Mouse (Mus musculus): ENCODE data around the gene Fam92b. TPM values are rescaled to one million over a fixed set of nuclear protein-coding genes. Genes with fewer than 3 reads are reported as not detected.

Gene Fam92b
- polyA plus RNA-seq, 1 experiment: not detected

DNA sequence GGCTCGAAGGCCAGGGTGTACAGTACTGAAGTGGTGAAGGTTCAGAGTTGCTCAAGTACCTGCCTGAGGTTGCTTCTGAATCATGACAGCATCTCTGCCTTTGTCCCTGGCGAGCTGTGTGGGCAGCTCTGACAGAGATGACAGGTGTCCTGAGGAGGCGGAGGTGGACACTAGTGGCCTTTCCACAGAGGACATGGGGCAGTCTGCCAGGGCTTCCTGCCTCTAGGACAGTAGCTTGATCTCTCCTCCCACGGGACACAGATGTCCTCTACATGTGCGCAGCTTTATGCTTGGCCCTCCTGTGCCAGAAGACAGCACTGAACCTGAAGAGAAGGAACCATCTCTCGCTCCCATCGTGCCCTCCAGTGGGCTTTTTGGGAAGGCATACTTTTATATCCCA lies 44.1 kb downstream of the Fam92b start:
- H3K4me3 ChIP-seq (ENCODE audit: insufficient read depth, low read depth, low read length): no peak overlapping the region
- WGBS: 74% methylated on average over 7 of the region's 7 CpGs
- peaks cover 48% of the 10 kb centered on the region for H3K4me1 ChIP-seq (ENCODE audit: control insufficient read depth, insufficient read depth, low read length)
- TF ChIP-seq POLR2A (IDR thresholded peaks at IDR 0.05; ENCODE audit: insufficient read depth, low read depth, low read length) (no peak), CTCF (IDR thresholded peaks at IDR 0.05; ENCODE audit: insufficient read depth, low read depth, low read length) (no peak)
- H3K27ac ChIP-seq (ENCODE audit: insufficient read depth, low read depth, low read length): peak overlapping the region; percentile 29; the same call in 1 of the 2 replicates

DNA sequence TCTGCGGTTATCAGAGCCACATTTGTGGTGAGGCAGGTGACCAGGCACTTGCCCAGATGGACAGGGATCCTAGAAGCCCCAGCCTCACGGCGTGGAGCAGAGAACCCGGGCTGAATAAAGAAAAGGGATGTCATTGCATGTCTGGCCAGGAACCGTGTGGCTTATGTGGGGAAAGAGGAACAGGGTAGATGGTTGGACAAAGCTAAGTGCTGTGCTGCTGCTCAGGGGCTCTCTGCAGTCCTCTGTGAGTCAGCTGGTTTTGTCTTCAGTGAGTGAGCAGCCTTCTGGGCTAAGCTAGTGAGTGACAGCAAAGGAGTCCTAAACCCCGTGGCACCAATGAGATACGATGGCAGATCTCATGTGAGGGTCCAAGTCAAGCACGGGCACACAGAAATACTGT lies 46.1 kb downstream of the Fam92b start:
- Histone ChIP-seq H3K4me1 (ENCODE audit: control insufficient read depth, insufficient read depth, low read length) (peaks cover 55% of the 10 kb centered on the region), H3K4me3 (ENCODE audit: insufficient read depth, low read depth, low read length) (no peak overlapping the region), H3K27ac (ENCODE audit: insufficient read depth, low read depth, low read length) (no peak overlapping the region)
- TF ChIP-seq POLR2A (IDR thresholded peaks at IDR 0.05; ENCODE audit: insufficient read depth, low read depth, low read length): no peak
- no peak for TF ChIP-seq CTCF (IDR thresholded peaks at IDR 0.05; ENCODE audit: insufficient read depth, low read depth, low read length)
- 76% methylated on average over 8 of the region's 8 CpGs for WGBS

GRCm38 (mm10) chr8:120129547-120129946 lies 47.7 kb downstream of the Fam92b start:
- H3K4me3 ChIP-seq (ENCODE audit: insufficient read depth, low read depth, low read length): no peak overlapping the region
- TF ChIP-seq POLR2A (IDR thresholded peaks at IDR 0.05; ENCODE audit: insufficient read depth, low read depth, low read length) (no peak), CTCF (IDR thresholded peaks at IDR 0.05; ENCODE audit: insufficient read depth, low read depth, low read length) (no peak)
- H3K4me1 ChIP-seq (ENCODE audit: control insufficient read depth, insufficient read depth, low read length): peaks cover 50% of the 10 kb centered on the region
- 0 out of 2 replicates have a peak overlapping the region, but pooled peaks have one; percentile 16 for H3K27ac ChIP-seq (ENCODE audit: insufficient read depth, low read depth, low read length)
- 42% methylated on average over 4 of the region's 4 CpGs for WGBS

GRCm38 (mm10) chr8:120126357-120127161 lies 50.7 kb downstream of the Fam92b start:
- Histone ChIP-seq H3K27ac (ENCODE audit: insufficient read depth, low read depth, low read length) (0 out of 2 replicates have a peak overlapping the region, but pooled peaks have one; percentile 43), H3K4me3 (ENCODE audit: insufficient read depth, low read depth, low read length) (no peak overlapping the region), H3K4me1 (ENCODE audit: control insufficient read depth, insufficient read depth, low read length) (peaks cover 48% of the 10 kb centered on the region)
- TF ChIP-seq CTCF (IDR thresholded peaks at IDR 0.05; ENCODE audit: insufficient read depth, low read depth, low read length) (no peak), POLR2A (IDR thresholded peaks at IDR 0.05; ENCODE audit: insufficient read depth, low read depth, low read length) (no peak)
- 38% methylated on average over 14 of the region's 14 CpGs for WGBS

DNA sequence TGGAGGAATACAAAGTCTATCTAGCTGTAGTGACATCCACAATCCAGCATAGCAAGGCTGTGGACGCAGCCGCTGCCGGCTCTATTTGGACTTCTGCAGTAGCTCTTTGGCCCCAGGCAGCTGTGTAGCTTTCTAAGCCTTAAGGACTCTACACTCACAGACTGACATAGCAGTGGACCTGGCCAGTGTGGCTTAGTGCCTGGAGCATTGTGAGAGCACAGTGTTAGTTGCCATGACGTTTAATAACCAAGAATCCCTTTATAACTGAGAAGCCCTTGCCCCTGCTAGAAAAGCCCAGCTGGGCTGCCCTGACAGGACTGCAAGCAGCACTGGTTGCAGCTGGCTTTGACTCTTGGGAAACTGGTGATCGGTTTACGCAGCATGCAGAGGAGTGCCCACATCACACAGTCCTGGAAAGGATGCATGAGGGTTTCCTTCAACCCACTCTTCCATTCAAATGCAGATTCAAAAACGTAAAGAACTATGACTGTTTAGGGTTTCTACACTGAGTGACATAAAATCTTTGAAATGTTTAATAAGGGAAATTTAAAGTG lies 52.4 kb downstream of the Fam92b start:
- Histone ChIP-seq H3K27ac (ENCODE audit: insufficient read depth, low read depth, low read length) (peak overlapping the region; percentile 27; the same call in 1 of the 2 replicates), H3K4me3 (ENCODE audit: insufficient read depth, low read depth, low read length) (no peak overlapping the region), H3K4me1 (ENCODE audit: control insufficient read depth, insufficient read depth, low read length) (peaks cover 52% of the 10 kb centered on the region)
- 23% methylated on average over 7 of the region's 7 CpGs for WGBS
- no peak for TF ChIP-seq POLR2A (IDR thresholded peaks at IDR 0.05; ENCODE audit: insufficient read depth, low read depth, low read length)
- no peak for TF ChIP-seq CTCF (IDR thresholded peaks at IDR 0.05; ENCODE audit: insufficient read depth, low read depth, low read length)

DNA sequence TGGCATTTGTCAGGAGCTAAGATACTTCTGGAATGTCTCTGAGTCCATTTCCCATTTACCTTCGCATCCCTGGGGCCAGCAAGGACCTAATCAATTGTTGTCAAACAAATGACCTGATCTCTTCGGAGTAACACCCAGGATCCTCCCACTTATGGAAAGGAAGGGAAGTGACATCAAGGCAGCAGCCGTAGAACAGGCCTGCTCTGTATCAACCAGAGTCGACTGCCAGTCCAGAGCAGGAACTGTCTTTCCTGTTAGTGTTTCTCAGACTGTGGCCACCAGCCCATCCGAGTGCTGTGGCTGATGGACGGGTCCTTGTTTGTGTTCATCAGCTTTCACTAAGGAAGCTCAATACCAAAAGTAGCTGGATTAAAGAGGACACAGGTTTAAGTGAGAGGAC lies 53.0 kb downstream of the Fam92b start:
- H3K4me1 ChIP-seq (ENCODE audit: control insufficient read depth, insufficient read depth, low read length): peaks cover 53% of the 10 kb centered on the region
- no peak overlapping the region for H3K4me3 ChIP-seq (ENCODE audit: insufficient read depth, low read depth, low read length)
- peak overlapping the region; percentile 27; the same call in 1 of the 2 replicates for H3K27ac ChIP-seq (ENCODE audit: insufficient read depth, low read depth, low read length)
- no peak for TF ChIP-seq CTCF (IDR thresholded peaks at IDR 0.05; ENCODE audit: insufficient read depth, low read depth, low read length)
- WGBS: 50% methylated on average over 6 of the region's 6 CpGs

DNA sequence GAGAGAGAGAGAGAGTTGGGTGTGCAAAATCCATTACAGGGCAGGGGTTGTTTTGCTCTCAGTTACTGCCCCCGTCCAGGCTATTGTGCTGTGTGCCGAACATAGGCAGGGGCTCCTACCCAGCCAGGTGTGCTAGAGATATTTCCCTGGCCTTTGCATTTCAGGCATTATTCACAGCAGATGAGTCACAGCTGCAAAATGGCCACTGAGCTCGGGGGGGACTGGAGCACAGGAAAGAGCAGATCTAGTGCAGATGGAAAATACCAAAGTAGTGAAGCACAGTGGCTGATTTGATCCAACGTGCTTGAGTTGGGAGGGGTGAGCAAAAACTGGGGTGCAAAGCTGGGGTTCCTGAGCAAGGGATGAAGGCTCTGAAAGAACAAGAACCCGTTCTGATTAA lies 56.3 kb downstream of the Fam92b start:
- WGBS: 32% methylated on average over 5 of the region's 5 CpGs
- Histone ChIP-seq H3K4me1 (ENCODE audit: control insufficient read depth, insufficient read depth, low read length) (peaks cover 49% of the 10 kb centered on the region), H3K4me3 (ENCODE audit: insufficient read depth, low read depth, low read length) (no peak overlapping the region), H3K27ac (ENCODE audit: insufficient read depth, low read depth, low read length) (peak overlapping the region; percentile 81)
- TF ChIP-seq CTCF (IDR thresholded peaks at IDR 0.05; ENCODE audit: insufficient read depth, low read depth, low read length) (no peak), POLR2A (IDR thresholded peaks at IDR 0.05; ENCODE audit: insufficient read depth, low read depth, low read length) (no peak)

- Histone ChIP-seq H3K27ac (ENCODE audit: insufficient read depth, low read depth, low read length) (peak overlapping the region; percentile 81), H3K4me1 (ENCODE audit: control insufficient read depth, insufficient read depth, low read length) (peaks cover 51% of the 10 kb centered on the region), H3K4me3 (ENCODE audit: insufficient read depth, low read depth, low read length) (no peak overlapping the region)
- 30% methylated on average over 6 of the region's 6 CpGs for WGBS
- no peak for TF ChIP-seq POLR2A (IDR thresholded peaks at IDR 0.05; ENCODE audit: insufficient read depth, low read depth, low read length)
- TF ChIP-seq CTCF (IDR thresholded peaks at IDR 0.05; ENCODE audit: insufficient read depth, low read depth, low read length): no peak
Observed at GRCm38 (mm10) chr8:120119931-120120330, 57.3 kb downstream of the Fam92b start.

DNA sequence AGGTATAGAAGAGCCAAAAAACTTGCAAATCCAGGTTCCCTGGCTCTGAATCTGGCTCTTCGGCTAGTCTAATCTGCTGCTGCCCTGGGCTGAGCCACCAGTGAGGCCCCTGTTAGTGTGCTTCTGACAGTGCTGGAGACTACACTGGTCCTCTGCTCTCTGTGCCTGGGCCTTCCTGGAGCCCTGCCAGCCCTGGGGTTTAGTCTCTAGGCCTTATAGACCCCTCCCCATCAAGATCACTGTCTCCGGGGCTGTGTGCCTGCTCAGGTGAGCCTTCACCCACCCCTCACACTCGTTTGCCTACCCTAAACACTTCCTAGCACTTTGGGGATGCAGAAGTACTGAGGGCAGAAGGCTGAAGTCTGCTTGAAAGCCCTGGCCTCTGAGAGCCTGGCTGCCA lies 57.8 kb downstream of the Fam92b start:
- no peak overlapping the region for H3K4me3 ChIP-seq (ENCODE audit: insufficient read depth, low read depth, low read length)
- no peak for TF ChIP-seq CTCF (IDR thresholded peaks at IDR 0.05; ENCODE audit: insufficient read depth, low read depth, low read length)
- no peak for TF ChIP-seq POLR2A (IDR thresholded peaks at IDR 0.05; ENCODE audit: insufficient read depth, low read depth, low read length)
- H3K4me1 ChIP-seq (ENCODE audit: control insufficient read depth, insufficient read depth, low read length): peaks cover 51% of the 10 kb centered on the region
- H3K27ac ChIP-seq (ENCODE audit: insufficient read depth, low read depth, low read length): peak overlapping the region; percentile 81
- WGBS: 45% methylated on average over 3 of the region's 3 CpGs
